Mouse (Mus musculus): ENCODE data around the gene Foxred2.

GRCm38 (mm10) chr15:77906545-77906944 is 50.0 kb downstream of the Foxred2 start:
- no peak for TF ChIP-seq POLR2A (IDR thresholded peaks at IDR 0.05; ENCODE audit: control insufficient read depth, low read depth, low read length)
- TF ChIP-seq CTCF (IDR thresholded peaks at IDR 0.05; ENCODE audit: control insufficient read depth, insufficient read depth, insufficient replicate concordance, low read depth, low read length) = no peak

Measured in testis, adult 2 months (tissue).